Mouse (Mus musculus) kidney, adult 2 months (tissue): ENCODE data around the gene Sptssb.

ENCODE experiments used
- CTCF ChIP-seq: fragments of 200-500 bp; conservative IDR thresholded peaks from 2 replicates; pipeline ENCODE4 v1.5.1; 2011; ENCODE audit warnings: low read depth, mild to moderate bottlenecking, control low read depth, low read length, moderate library complexity, mixed read lengths; ENCODE audit not compliant: insufficient read depth, insufficient read length
- POLR2A ChIP-seq: fragments of 200-500 bp; IDR thresholded peaks from one replicate; pipeline ENCODE4 v1.6.1; 2011; ENCODE audit warnings: low read depth, low read length, control low read depth

GRCm38 (mm10) chr3:69908074-69908473, 48.3 kb upstream of the Sptssb start:
- no peak for TF ChIP-seq CTCF
- TF ChIP-seq POLR2A, result no peak
